Mouse (Mus musculus) limb, embryonic 14.5 days (tissue): ENCODE results near the gene Adcy3. TPM values are rescaled to one million over a fixed set of nuclear protein-coding genes. Genes with fewer than 3 reads are reported as not detected.
A peak's percentile ranks its signal among the peaks of the same experiment; 100 is the strongest.

Experiments
- ATAC-seq: fragments of 200-750 bp; cut with Nextera tagmentation; 2 replicates; pipeline ENCODE4 v1.8.0; 2017; ENCODE audit warnings: low read depth, moderate number of reproducible peaks, moderate TSS enrichment; ENCODE audit not compliant: low FRiP score
- DNase-seq: peaks from one replicate; pipeline ENCODE4 v3.0.0-alpha.2; 2015; ENCODE audit warnings: low spot score
- H3K27ac ChIP-seq: fragments of 300-500 bp; sonication (generic); replicated peaks from 2 replicates; pipeline ENCODE4 v1.5.1; 2014; ENCODE audit warnings: low read depth, mild to moderate bottlenecking, low read length, moderate library complexity, mixed read lengths
- H3K27me3 ChIP-seq: fragments of 300-500 bp; sonication (generic); 2 replicates; pipeline ENCODE4 v1.6.1; 2014; ENCODE audit warnings: low read length, mixed read lengths; ENCODE audit not compliant: control insufficient read depth, insufficient read depth
- H3K36me3 ChIP-seq: fragments of 300-500 bp; sonication (generic); 2 replicates; pipeline ENCODE4 v1.6.1; 2014; ENCODE audit warnings: mild to moderate bottlenecking, low read length, moderate library complexity, mixed read lengths; ENCODE audit not compliant: control insufficient read depth, insufficient read depth
- H3K4me1 ChIP-seq: fragments of 300-500 bp; sonication (generic); 2 replicates; pipeline ENCODE4 v1.6.1; 2014; ENCODE audit warnings: antibody characterized with exemption, low read length, mixed read lengths; ENCODE audit not compliant: control insufficient read depth, insufficient read depth
- H3K4me2 ChIP-seq: fragments of 300-500 bp; sonication (generic); replicated peaks from 2 replicates; pipeline ENCODE4 v1.6.1; 2014; ENCODE audit warnings: low read depth, mild to moderate bottlenecking, low read length, moderate library complexity; ENCODE audit not compliant: severe bottlenecking
- H3K4me3 ChIP-seq: fragments of 300-500 bp; sonication (generic); replicated peaks from 2 replicates; pipeline ENCODE4 v1.5.1; 2014; ENCODE audit warnings: low read length
- H3K9ac ChIP-seq: fragments of 300-500 bp; sonication (generic); 2 replicates; pipeline ENCODE4 v1.6.1; 2014; ENCODE audit warnings: mild to moderate bottlenecking, low read depth, low read length, moderate library complexity; ENCODE audit not compliant: severe bottlenecking
- H3K9me3 ChIP-seq: fragments of 300-500 bp; sonication (generic); 2 replicates; pipeline ENCODE4 v1.6.1; 2016; ENCODE audit warnings: low read length; ENCODE audit not compliant: control insufficient read depth
- POLR2A ChIP-seq: fragments of 200-500 bp; IDR thresholded peaks from 2 replicates; pipeline ENCODE4 v1.8.0; 2012; ENCODE audit warnings: inconsistent platforms, mild to moderate bottlenecking, moderate library complexity, borderline replicate concordance; ENCODE audit not compliant: insufficient read depth, insufficient read length; ENCODE audit errors: extremely low read depth
- WGBS: fragments of 180-500 bp; shearing (Covaris S2); extraction: QIAGEN DNeasy Blood & Tissue Kit; methylation state at CpG from one replicate; pipeline ENCODE4 v1.1.7; 2014; 5-methylcytosine and 5-hydroxymethylcytosine counted together
- polyA plus RNA-seq, 2 experiments: library from polyadenylated mRNA; depleted of rRNA in 1 of 2; stranded (reverse) in 1 of 2; unstranded in 1 of 2; fragments of >200 nt; fragmentation: Nextera tagmentation in 1 of 2; extraction: Ambion mirVana in 1 of 2; gene quantifications; 2 replicates each; pipeline versions ENCODE4 v1.2.1 to v1.2.3; 2012 to 2014

The Adcy3 gene
- polyA plus RNA-seq, 2 experiments = 11.5 to 15.5 TPM

DNA sequence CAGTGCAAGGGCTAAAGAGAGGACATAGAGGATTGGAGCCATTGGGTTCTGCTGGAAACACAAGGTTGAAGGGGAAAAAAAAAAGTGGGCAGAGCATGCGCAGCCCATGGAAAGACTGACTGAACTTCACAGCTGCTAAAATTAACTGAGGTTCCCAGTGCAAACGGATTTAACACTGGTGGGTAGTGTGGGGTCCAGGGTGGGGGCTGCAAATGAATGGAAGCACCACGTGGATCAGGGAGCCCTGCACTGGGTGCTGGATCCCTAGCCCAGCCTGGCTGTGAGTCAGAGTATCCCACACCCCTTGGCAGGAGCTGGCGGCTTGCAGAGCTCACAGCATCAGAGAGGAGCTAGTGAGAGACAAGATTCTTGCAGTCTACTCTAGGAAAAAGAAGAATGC is 15.3 kb upstream of the Adcy3 start:
- Histone ChIP-seq H3K4me1 (no peaks in the 10 kb centered on the region), H3K4me2 (no peak overlapping the region), H3K9ac (no peak overlapping the region), H3K36me3 (no peaks in the 10 kb centered on the region), H3K27me3 (no peaks in the 10 kb centered on the region), H3K9me3 (no peaks in the 10 kb centered on the region), H3K27ac (0 out of 2 replicates have a peak overlapping the region, but pooled peaks have one; percentile 26), H3K4me3 (no peak overlapping the region)
- ATAC-seq = 0 out of 2 replicates have a peak, but pooled peaks have one; percentile 15
- DNase-seq = no peak
- no peak for TF ChIP-seq POLR2A
- WGBS = 66% methylated on average over 4 of the region's 4 CpGs

DNA sequence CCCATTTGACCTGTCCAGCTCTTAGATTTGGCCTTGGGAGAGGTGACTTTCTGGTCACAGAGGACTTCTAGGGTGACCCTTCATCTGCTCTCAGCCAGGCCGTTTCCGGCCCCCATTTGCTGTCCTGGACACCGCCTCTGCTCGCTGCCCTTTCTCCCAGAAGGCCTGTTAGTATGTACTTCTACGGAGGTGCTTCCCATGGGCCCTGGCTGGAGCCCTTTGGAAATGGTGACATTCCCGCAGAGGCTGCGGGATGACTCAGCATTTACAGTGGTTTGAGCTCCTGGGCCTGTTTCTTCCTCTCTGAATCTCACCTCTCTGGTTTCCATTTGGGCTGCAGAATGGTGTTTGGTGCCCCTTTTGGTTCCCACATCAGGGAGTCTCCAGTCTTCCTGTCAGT is 5.6 kb upstream of the Adcy3 start:
- Histone ChIP-seq H3K27me3 (no peaks in the 10 kb centered on the region), H3K27ac (no peak overlapping the region), H3K9ac (no peak overlapping the region), H3K4me3 (no peak overlapping the region), H3K9me3 (peaks cover 4% of the 10 kb centered on the region; the same call in 1 of the 2 replicates), H3K36me3 (no peaks in the 10 kb centered on the region), H3K4me2 (no peak overlapping the region), H3K4me1 (no peaks in the 10 kb centered on the region)
- DNase-seq (no peak), ATAC-seq (no peak)
- no peak for TF ChIP-seq POLR2A
- WGBS = 63% methylated on average over 7 of the region's 7 CpGs

DNA sequence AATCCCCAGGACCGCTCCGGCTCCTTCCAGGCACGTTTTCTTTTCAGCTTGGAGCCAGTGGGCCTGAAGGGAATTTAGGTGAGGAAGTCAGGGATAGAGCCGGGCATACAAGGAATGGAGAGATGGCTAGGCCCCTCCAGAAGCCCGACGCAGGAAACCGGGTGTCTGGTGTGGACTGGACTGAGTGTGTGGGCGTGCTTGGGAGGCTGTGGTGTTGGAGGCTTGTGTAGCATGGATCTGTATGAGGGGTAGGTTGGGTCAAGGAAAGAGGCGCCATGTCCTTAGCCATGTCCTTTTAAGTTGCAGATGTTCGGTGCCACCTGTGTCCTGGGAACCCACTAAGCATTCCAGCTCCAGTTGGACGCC is 927 bp downstream of the Adcy3 start:
- TF ChIP-seq POLR2A = no peak
- Histone ChIP-seq H3K4me2 (peak overlapping the region; percentile 84), H3K4me3 (peak overlapping the region; percentile 69), H3K9ac (peak overlapping the region; percentile 83), H3K9me3 (peaks cover 4% of the 10 kb centered on the region; the same call in 1 of the 2 replicates), H3K27me3 (no peaks in the 10 kb centered on the region), H3K36me3 (peaks cover 15% of the 10 kb centered on the region; the same call in 1 of the 2 replicates), H3K4me1 (peaks cover 23% of the 10 kb centered on the region), H3K27ac (peak overlapping the region; percentile 58; the same call in 1 of the 2 replicates)
- 19% methylated on average over 11 of the region's 11 CpGs for WGBS
- DNase-seq (no peak), ATAC-seq (peak; percentile 23; the same call in 1 of the 2 replicates)

DNA sequence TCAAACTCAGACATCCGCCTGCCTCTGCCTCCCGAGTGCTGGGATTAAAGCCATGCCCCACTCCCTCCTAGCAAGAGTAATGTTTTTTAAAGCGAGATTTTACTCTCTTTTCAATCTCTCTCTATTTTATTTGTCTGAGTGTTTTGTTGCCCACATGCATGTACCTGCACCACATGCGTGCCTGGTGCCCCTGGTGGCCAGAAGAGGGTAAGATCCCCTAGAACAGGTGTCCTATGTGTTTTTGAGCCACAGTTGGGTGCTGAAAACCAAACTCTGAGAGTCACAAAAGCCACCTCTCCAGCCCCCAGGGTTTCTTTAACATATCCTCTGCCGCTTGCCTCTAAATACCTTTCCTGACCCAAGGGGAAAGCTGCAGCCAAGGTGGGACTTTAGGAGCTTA is 10.3 kb downstream of the Adcy3 start:
- H3K9me3 ChIP-seq = no peaks in the 10 kb centered on the region
- no peak overlapping the region for H3K4me3 ChIP-seq
- H3K4me1 ChIP-seq = no peaks in the 10 kb centered on the region
- no peaks in the 10 kb centered on the region for H3K27me3 ChIP-seq
- H3K27ac ChIP-seq = no peak overlapping the region
- H3K9ac ChIP-seq = no peak overlapping the region
- no peak overlapping the region for H3K4me2 ChIP-seq
- H3K36me3 ChIP-seq = peaks cover 7% of the 10 kb centered on the region
- no peak for ATAC-seq
- WGBS = 92% methylated on average over 5 of the region's 5 CpGs
- no peak for TF ChIP-seq POLR2A
- DNase-seq = no peak

DNA sequence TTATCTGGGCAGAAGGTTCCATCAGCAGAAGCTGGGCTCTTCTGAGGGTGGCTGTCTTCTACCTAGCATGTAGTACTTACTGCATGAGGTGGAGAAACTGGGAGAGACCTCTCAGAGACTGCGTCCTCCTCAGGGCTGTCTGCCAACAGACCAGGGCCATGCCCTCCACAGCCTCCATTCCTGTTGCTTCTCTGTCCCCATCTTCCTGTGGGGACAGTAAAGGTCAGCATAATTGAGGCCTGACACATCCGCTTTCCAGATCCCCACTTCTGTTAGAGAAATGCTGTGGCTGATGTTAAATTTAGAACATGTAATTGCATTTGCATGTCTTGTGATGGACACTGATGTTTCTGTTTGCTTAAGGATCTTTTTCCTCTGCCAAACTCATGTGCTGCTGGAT is 18.0 kb downstream of the Adcy3 start:
- 79% methylated on average over 2 of the region's 2 CpGs for WGBS
- no peak overlapping the region for H3K9ac ChIP-seq
- peaks cover under 1% of the 10 kb centered on the region; the same call in 1 of the 2 replicates for H3K36me3 ChIP-seq
- H3K27ac ChIP-seq = no peak overlapping the region
- DNase-seq (no peak), ATAC-seq (no peak)
- no peaks in the 10 kb centered on the region for H3K4me1 ChIP-seq
- H3K4me3 ChIP-seq = no peak overlapping the region
- H3K9me3 ChIP-seq = no peaks in the 10 kb centered on the region
- no peak overlapping the region for H3K4me2 ChIP-seq
- TF ChIP-seq POLR2A = no peak
- no peaks in the 10 kb centered on the region for H3K27me3 ChIP-seq

DNA sequence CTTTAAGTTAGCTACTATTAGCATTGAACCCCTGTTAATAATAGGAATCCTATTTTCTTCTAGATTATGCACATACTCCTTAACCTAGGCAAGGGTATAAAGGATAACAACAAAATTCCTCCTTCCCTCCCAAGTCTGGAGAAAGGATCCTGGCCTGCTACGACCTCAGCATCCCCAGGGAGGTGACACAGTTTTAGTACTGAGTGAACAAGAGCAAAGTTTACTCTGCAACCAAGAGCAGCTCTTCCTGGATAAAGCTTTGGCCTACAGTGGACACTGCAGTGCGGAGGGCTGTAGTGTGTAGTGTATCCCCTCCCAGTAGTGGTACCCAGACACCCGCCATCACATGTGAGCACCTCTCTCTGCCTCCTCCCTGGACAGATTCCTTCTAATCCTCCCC is 19.1 kb downstream of the Adcy3 start:
- no peak overlapping the region for H3K4me3 ChIP-seq
- TF ChIP-seq POLR2A = no peak
- H3K36me3 ChIP-seq = no peaks in the 10 kb centered on the region
- no peak overlapping the region for H3K4me2 ChIP-seq
- ATAC-seq (no peak), DNase-seq (no peak)
- no peaks in the 10 kb centered on the region for H3K9me3 ChIP-seq
- H3K27ac ChIP-seq = no peak overlapping the region
- H3K27me3 ChIP-seq = no peaks in the 10 kb centered on the region
- no peak overlapping the region for H3K9ac ChIP-seq
- WGBS = 91% methylated on average over 3 of the region's 3 CpGs
- no peaks in the 10 kb centered on the region for H3K4me1 ChIP-seq
